Mouse (Mus musculus): ENCODE measurements at regions not wholly inside any gene's neighbourhood (a gene's known extent, or its start where the extent isn't known, plus 50 kb on each side); places are given as distances from the start of the nearest gene placed in this dataset.

- Histone ChIP-seq H3K4me3 (no peak overlapping the region), H3K9ac (ENCODE audit: low read depth, low read length) (no peak overlapping the region), H3K4me1 (ENCODE audit: control insufficient read depth, insufficient read depth, low read length) (no peaks in the 10 kb centered on the region; the same call in 1 of the 2 replicates), H3K36me3 (ENCODE audit: control insufficient read depth, insufficient read depth, low read length) (no peaks in the 10 kb centered on the region), H3K79me2 (replicated peaks; ENCODE audit: control insufficient read depth, insufficient read depth, low read length) (no peaks in the 10 kb centered on the region), H3K27me3 (ENCODE audit: control insufficient read depth, insufficient read depth, low read length) (no peaks in the 10 kb centered on the region), H3K27ac (no peak overlapping the region)
- intact Hi-C loops (cut with DNase I), result no loop called here
- WGBS, result 59% methylated on average over 6 of the region's 6 CpGs
- no peak for DNase-seq
- TF ChIP-seq POLR2A (IDR thresholded peaks at IDR 0.05; ENCODE audit: insufficient read depth, low read depth, low read length) (no peak), EP300 (IDR thresholded peaks at IDR 0.05; ENCODE audit: insufficient read depth, low read depth, low read length) (no peak), CTCF (IDR thresholded peaks at IDR 0.05) (no peak)
These were observed 75.5 kb upstream of the 4930412O13Rik start for GRCm38 (mm10) chr2:9805590-9805989.

Measured in heart, adult 2 months (tissue).